Mouse (Mus musculus): Measurements from ENCODE around the gene Gmcl1.

Gene Gmcl1

GRCm38 (mm10) chr6:86736313-86736712 is 3.1 kb upstream of the Gmcl1 start:
- no peak for DNase-seq (ENCODE audit: low spot score)

GRCm38 (mm10) chr6:86732276-86733173 is 658 bp downstream of the Gmcl1 start:
- peak; percentile 65 for DNase-seq (ENCODE audit: low spot score)

GRCm38 (mm10) chr6:86728711-86729110 is 4.5 kb downstream of the Gmcl1 start:
- no peak for DNase-seq (ENCODE audit: low spot score)

GRCm38 (mm10) chr6:86721977-86722376 is 11.2 kb downstream of the Gmcl1 start:
- no peak for DNase-seq (ENCODE audit: low spot score)

- no peak for DNase-seq (ENCODE audit: low spot score)
Observed at GRCm38 (mm10) chr6:86708072-86708774, 25.0 kb downstream of the Gmcl1 start.

- no peak for DNase-seq (ENCODE audit: low spot score)
Observed at GRCm38 (mm10) chr6:86702577-86702976, 30.6 kb downstream of the Gmcl1 start.

GRCm38 (mm10) chr6:86697903-86698302 is 35.3 kb downstream of the Gmcl1 start:
- DNase-seq (ENCODE audit: low spot score), result no peak

- DNase-seq (ENCODE audit: low spot score), result no peak
Observed at GRCm38 (mm10) chr6:86696213-86696612, 37.0 kb downstream of the Gmcl1 start.

GRCm38 (mm10) chr6:86694465-86694864 is 38.7 kb downstream of the Gmcl1 start:
- DNase-seq (ENCODE audit: low spot score), result no peak

GRCm38 (mm10) chr6:86689671-86690070 is 43.5 kb downstream of the Gmcl1 start:
- DNase-seq (ENCODE audit: low spot score), result no peak

GRCm38 (mm10) chr6:86686971-86687370 is 46.2 kb downstream of the Gmcl1 start:
- no peak for DNase-seq (ENCODE audit: low spot score)

GRCm38 (mm10) chr6:86684655-86685011 is 48.5 kb downstream of the Gmcl1 start:
- DNase-seq (ENCODE audit: low spot score), result no peak

GRCm38 (mm10) chr6:86683872-86684654 is 49.1 kb downstream of the Gmcl1 start, which contains the start of gene Snrnp27:
Snrnp27 (minus strand) TSS chr6:86684522.
- DNase-seq (ENCODE audit: low spot score), result peak; percentile 91

GRCm38 (mm10) chr6:86681289-86681688 is 51.9 kb downstream of the Gmcl1 start:
- DNase-seq (ENCODE audit: low spot score), result no peak

GRCm38 (mm10) chr6:86678341-86678740 is 54.8 kb downstream of the Gmcl1 start:
- no peak for DNase-seq (ENCODE audit: low spot score)

GRCm38 (mm10) chr6:86670873-86671272 is 62.3 kb downstream of the Gmcl1 start:
- peak; percentile 51 for DNase-seq (ENCODE audit: low spot score)

- DNase-seq (ENCODE audit: low spot score), result peak; percentile 100
Observed at GRCm38 (mm10) chr6:86669240-86669727, 63.9 kb downstream of the Gmcl1 start.

GRCm38 (mm10) chr6:86668580-86669239 is 64.5 kb downstream of the Gmcl1 start, which contains the start of gene Mxd1:
Mxd1 (minus strand) TSS chr6:86669161.
- DNase-seq (ENCODE audit: low spot score), result peak; percentile 62

- DNase-seq (ENCODE audit: low spot score), result no peak
Observed at GRCm38 (mm10) chr6:86667061-86667460, 66.1 kb downstream of the Gmcl1 start.

GRCm38 (mm10) chr6:86665560-86666307 is 67.4 kb downstream of the Gmcl1 start:
- no peak for DNase-seq (ENCODE audit: low spot score)

- DNase-seq (ENCODE audit: low spot score), result no peak
Observed at GRCm38 (mm10) chr6:86665076-86665475, 68.1 kb downstream of the Gmcl1 start.
